Mouse (Mus musculus) lung, postnatal 0 days (tissue): ENCODE measurements around the gene Arhgap22.

ENCODE experiments used
- CTCF ChIP-seq: IDR thresholded peaks from 2 replicates; pipeline ENCODE4 v1.5.1; 2016; ENCODE audit warnings: antibody characterized with exemption, mild to moderate bottlenecking
- EP300 ChIP-seq: IDR thresholded peaks from 2 replicates; pipeline ENCODE4 v1.6.1; 2016; ENCODE audit warnings: antibody characterized with exemption, mild to moderate bottlenecking, control low read depth

DNA sequence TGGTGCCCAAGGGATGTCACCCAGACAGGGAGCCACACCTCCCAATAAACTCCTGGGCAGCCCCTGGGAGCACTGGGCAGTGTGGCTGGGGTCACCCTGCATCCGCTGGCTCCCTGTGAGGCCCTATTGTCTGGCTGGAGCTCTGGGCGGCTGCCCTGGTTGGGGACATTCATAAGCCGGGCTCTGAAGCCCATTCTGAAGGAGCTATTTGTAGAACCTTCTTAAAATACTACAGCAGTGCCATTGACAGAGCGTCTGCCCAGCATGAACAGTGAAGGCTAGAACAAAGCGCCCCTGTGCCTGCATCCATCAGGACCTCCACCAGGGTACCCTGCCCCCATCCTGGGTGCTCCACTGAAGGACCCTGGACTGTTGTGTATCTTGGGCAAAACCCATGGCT lies 114.5 kb downstream of the Arhgap22 start:
- TF ChIP-seq CTCF = no peak
- no peak for TF ChIP-seq EP300
